Mouse (Mus musculus): ENCODE measurements around the gene Ttbk1.
"Not testable (repeated sequence)": the region's sequence is repeated elsewhere in the genome, so short reads cannot be mapped to it uniquely, and the experiment has no call there.

Gene Ttbk1

GRCm38 (mm10) chr17:46487431-46487830, at the start of gene Ttbk1:
TSS of gene Ttbk1 (minus strand) at chr17:46487675.
- DNase-seq, result peak; percentile 17 to 42

GRCm38 (mm10) chr17:46525579-46526307, 38.3 kb upstream of the Ttbk1 start:
- DNase-seq, result peak; percentile 91 to 92

GRCm38 (mm10) chr17:46525065-46525464, 37.6 kb upstream of the Ttbk1 start:
- no peak for DNase-seq

- DNase-seq, result peak; percentile 24 to 53
Measured at GRCm38 (mm10) chr17:46521963-46522668, 34.6 kb upstream of the Ttbk1 start.

- DNase-seq, result no peak
Measured at GRCm38 (mm10) chr17:46521174-46521573, 33.7 kb upstream of the Ttbk1 start.

GRCm38 (mm10) chr17:46520385-46520979, 33.0 kb upstream of the Ttbk1 start:
- DNase-seq, result no peak

- DNase-seq, result no peak
Measured at GRCm38 (mm10) chr17:46519971-46520370, 32.5 kb upstream of the Ttbk1 start.

- DNase-seq, result no peak
Measured at GRCm38 (mm10) chr17:46513329-46513728, 25.9 kb upstream of the Ttbk1 start.

- peak; percentile 20 to 46 for DNase-seq
Measured at GRCm38 (mm10) chr17:46511059-46511710, 23.7 kb upstream of the Ttbk1 start.

- DNase-seq, result peak in 1 of 2 experiments; percentile 28
Measured at GRCm38 (mm10) chr17:46505617-46506016, 18.1 kb upstream of the Ttbk1 start.

- peak; percentile 63 to 77 for DNase-seq
Measured at GRCm38 (mm10) chr17:46503847-46504638, 16.6 kb upstream of the Ttbk1 start.

- no peak for DNase-seq
Measured at GRCm38 (mm10) chr17:46502775-46503174, 15.3 kb upstream of the Ttbk1 start.

GRCm38 (mm10) chr17:46497956-46498355, 10.5 kb upstream of the Ttbk1 start:
- no peak for DNase-seq

- DNase-seq, result peak; percentile 81 to 88
Measured at GRCm38 (mm10) chr17:46496623-46497434, 9.4 kb upstream of the Ttbk1 start, which contains the start of gene Dnph1. TSS of gene Dnph1 (plus strand) at chr17:46496711.

- DNase-seq, result not testable (repeated sequence)
Measured at GRCm38 (mm10) chr17:46496081-46496480, 8.6 kb upstream of the Ttbk1 start.

GRCm38 (mm10) chr17:46495486-46495885, 8.0 kb upstream of the Ttbk1 start:
- no peak for DNase-seq

- no peak for DNase-seq
Measured at GRCm38 (mm10) chr17:46486995-46487394, 480 bp downstream of the Ttbk1 start.

GRCm38 (mm10) chr17:46484461-46484875, 3.0 kb downstream of the Ttbk1 start:
- no peak for DNase-seq

GRCm38 (mm10) chr17:46484021-46484431, 3.4 kb downstream of the Ttbk1 start:
- DNase-seq, result peak; percentile 54 to 77

- DNase-seq, result peak; percentile 58 to 72
Measured at GRCm38 (mm10) chr17:46483561-46484001, 3.9 kb downstream of the Ttbk1 start.

- peak in 1 of 2 experiments; percentile 33 for DNase-seq
Measured at GRCm38 (mm10) chr17:46477286-46477685, 10.2 kb downstream of the Ttbk1 start.

Data from kidney, postnatal 4 days (tissue).